Mouse (Mus musculus): ENCODE data around the gene Olfr10. TPM values are rescaled to one million over a fixed set of nuclear protein-coding genes. Genes with fewer than 3 reads are reported as not detected.
A peak's percentile ranks its signal among the peaks of the same experiment; 100 is the strongest.

Olfr10 gene
- total and polyA plus RNA-seq, 3 experiments = not detected

DNA sequence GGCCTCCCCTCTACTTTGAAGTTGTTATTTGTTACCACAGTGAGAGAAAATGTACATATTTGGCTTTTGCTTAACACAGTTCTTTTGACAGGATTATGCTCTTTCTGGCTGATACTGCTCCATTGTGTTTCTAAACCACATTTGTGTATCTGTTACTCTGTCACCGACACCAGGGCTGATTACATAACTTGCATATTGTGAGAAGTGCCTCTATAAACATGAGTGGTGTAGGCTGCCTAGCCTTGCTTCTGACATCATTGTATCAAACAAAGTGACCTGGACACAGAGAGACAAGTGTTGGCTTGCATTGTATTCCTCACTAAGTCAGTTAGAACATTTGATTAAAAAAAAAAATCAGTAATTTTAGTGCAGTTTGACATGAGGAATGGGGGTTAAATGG, 44.7 kb upstream of the Olfr10 start:
- H3K79me2 ChIP-seq (replicated peaks; ENCODE audit: control insufficient read depth, extremely low read depth, insufficient read depth, poor library complexity, severe bottlenecking) = peaks cover 24% of the 10 kb centered on the region
- H3K27ac ChIP-seq (ENCODE audit: insufficient read depth, low read depth) = no peak overlapping the region
- DNase-seq (ENCODE audit: extremely low read depth) = no peak
- H3K4me1 ChIP-seq (ENCODE audit: control insufficient read depth in 1 of 2, insufficient read depth in 2 of 2) = peaks cover 3 to 27% of the 10 kb centered on the region in 2 experiments
- H3K36me3 ChIP-seq (replicated peaks in 1 of 2; ENCODE audit: control insufficient read depth in 1 of 2, insufficient read depth in 1 of 2, low read length in 1 of 2) = peaks cover 60 to 90% of the 10 kb centered on the region in 2 experiments
- no peaks in the 10 kb centered on the region for H3K27me3 ChIP-seq (replicated peaks)
- H3K9me3 ChIP-seq (replicated peaks; ENCODE audit: low read length) = no peaks in the 10 kb centered on the region
- no peak overlapping the region for H3K4me2 ChIP-seq (ENCODE audit: insufficient read depth, low read depth, poor library complexity, severe bottlenecking)
- no peak for TF ChIP-seq UBTF (IDR thresholded peaks at IDR 0.05; ENCODE audit: low read depth, low read length)
- TF ChIP-seq NRF1 (IDR thresholded peaks at IDR 0.05; ENCODE audit: low read depth, low read length) = no peak
- TF ChIP-seq MEF2A (IDR thresholded peaks at IDR 0.05; ENCODE audit: borderline replicate concordance, low read depth, low read length) = no peak
- TF ChIP-seq ELF1 (IDR thresholded peaks at IDR 0.05; ENCODE audit: low read depth, low read length) = no peak
- TF ChIP-seq PAX5 (IDR thresholded peaks at IDR 0.05; ENCODE audit: low read length) = no peak
- TF ChIP-seq SIN3A (IDR thresholded peaks at IDR 0.05; ENCODE audit: low read length) = no peak
- TF ChIP-seq HCFC1 (IDR thresholded peaks at IDR 0.05; ENCODE audit: low read depth, low read length) = no peak
- TF ChIP-seq MAZ (IDR thresholded peaks at IDR 0.05; ENCODE audit: low read depth, low read length) = no peak
- TF ChIP-seq KAT2A (IDR thresholded peaks at IDR 0.05; ENCODE audit: insufficient replicate concordance, low read length) = no peak
- no peak for TF ChIP-seq USF1 (IDR thresholded peaks at IDR 0.05; ENCODE audit: low read depth, low read length)
- TF ChIP-seq CHD1 (IDR thresholded peaks at IDR 0.05; ENCODE audit: low read depth, low read length) = no peak
- in situ Hi-C loops (cut with MboI; ENCODE audit: low pct_ligation_motif_present, low pct_unique_long_range_greater_than_20kb, low sequenced_read_pairs) (loop anchor here (5.0 to 25.0 kb wide), 3 partner anchors 63 to 475 kb away; partner anchors contain the start of gene Olfr1396), dilution Hi-C loops (cut with MboI; ENCODE audit: extremely low pct_ligation_motif_present, extremely low pct_unique_long_range_greater_than_20kb, low sequenced_read_pairs) (no loop called here)
- H3K9ac ChIP-seq (ENCODE audit: insufficient read depth, low read depth) = no peak overlapping the region
- H3K4me3 ChIP-seq (replicated peaks in 1 of 3; ENCODE audit: low read depth in 2 of 3, low read length in 2 of 3, poor library complexity in 1 of 3) = no peak overlapping the region

DNA sequence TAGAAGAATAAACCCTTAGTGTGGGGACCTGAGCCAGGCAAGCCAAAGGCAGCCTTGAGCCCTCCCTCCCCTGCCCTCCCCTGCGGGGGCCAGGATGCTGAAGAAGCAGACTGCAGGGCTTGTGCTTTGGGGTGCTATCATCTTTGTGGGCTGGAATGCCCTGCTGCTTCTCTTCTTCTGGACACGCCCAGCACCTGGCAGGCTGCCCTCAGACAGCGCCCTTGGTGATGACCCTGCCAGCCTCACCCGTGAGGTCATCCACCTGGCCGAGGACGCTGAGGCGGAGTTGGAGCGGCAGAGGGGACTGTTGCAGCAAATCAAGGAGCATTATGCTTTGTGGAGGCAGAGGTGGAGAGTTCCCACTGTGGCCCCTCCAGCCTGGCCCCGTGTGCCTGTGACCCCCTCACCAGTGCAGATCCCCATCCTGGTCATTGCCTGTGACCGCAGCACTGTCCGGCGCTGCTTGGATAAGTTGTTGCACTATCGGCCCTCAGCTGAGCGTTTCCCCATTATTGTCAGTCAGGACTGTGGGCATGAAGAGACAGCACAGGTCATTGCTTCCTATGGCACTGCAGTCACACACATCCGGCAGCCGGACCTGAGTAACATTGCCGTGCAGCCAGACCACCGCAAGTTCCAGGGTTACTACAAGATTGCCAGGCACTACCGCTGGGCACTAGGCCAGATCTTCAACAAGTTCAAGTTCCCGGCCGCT, 43.8 kb upstream of the Olfr10 start:
- Histone ChIP-seq H3K9me3 (replicated peaks; ENCODE audit: low read length) (no peaks in the 10 kb centered on the region), H3K4me3 (replicated peaks in 1 of 3; ENCODE audit: low read depth in 2 of 3, low read length in 2 of 3, poor library complexity in 1 of 3) (no peak overlapping the region), H3K79me2 (replicated peaks; ENCODE audit: control insufficient read depth, extremely low read depth, insufficient read depth, poor library complexity, severe bottlenecking) (peaks cover 17% of the 10 kb centered on the region), H3K4me1 (ENCODE audit: control insufficient read depth in 1 of 2, insufficient read depth in 2 of 2) (peaks cover 3 to 18% of the 10 kb centered on the region in 2 experiments), H3K4me2 (ENCODE audit: insufficient read depth, low read depth, poor library complexity, severe bottlenecking) (no peak overlapping the region), H3K9ac (ENCODE audit: insufficient read depth, low read depth) (no peak overlapping the region), H3K27ac (ENCODE audit: insufficient read depth, low read depth) (no peak overlapping the region), H3K27me3 (replicated peaks) (no peaks in the 10 kb centered on the region), H3K36me3 (replicated peaks in 1 of 2; ENCODE audit: control insufficient read depth in 1 of 2, insufficient read depth in 1 of 2, low read length in 1 of 2) (peaks cover 55 to 87% of the 10 kb centered on the region in 2 experiments)
- dilution Hi-C loops (cut with MboI; ENCODE audit: extremely low pct_ligation_motif_present, extremely low pct_unique_long_range_greater_than_20kb, low sequenced_read_pairs) (no loop called here), in situ Hi-C loops (cut with MboI; ENCODE audit: low pct_ligation_motif_present, low pct_unique_long_range_greater_than_20kb, low sequenced_read_pairs) (loop anchor here (5.0 to 25.0 kb wide), 3 partner anchors 63 to 476 kb away; partner anchors contain the start of gene Olfr1396)
- TF ChIP-seq POLR2AphosphoS2 (IDR thresholded peaks at IDR 0.05; ENCODE audit: low read depth, low read length) (peak; percentile 3; the same call in 1 of the 2 replicates), EP300 (IDR thresholded peaks at IDR 0.05; ENCODE audit: low read length) (no peak)
- DNase-seq (ENCODE audit: extremely low read depth) = no peak
